Mouse (Mus musculus) hindbrain, embryonic 12.5 days (tissue): ENCODE measurements at regions not wholly inside any gene's neighbourhood (a gene's known extent, or its start where the extent isn't known, plus 50 kb on each side); places are given as distances from the start of the nearest gene placed in this dataset.

Experiments used
- ATAC-seq: fragments of 200-750 bp; cut with Nextera tagmentation; 2 replicates; pipeline ENCODE4 v1.8.0; 2017; ENCODE audit warnings: moderate TSS enrichment; ENCODE audit not compliant: low FRiP score
- H3K27ac ChIP-seq: fragments of 300-500 bp; sonication (generic); 2 replicates; pipeline ENCODE4 v1.5.1; 2016; ENCODE audit warnings: mild to moderate bottlenecking
- H3K27me3 ChIP-seq: fragments of 300-500 bp; sonication (generic); 2 replicates; pipeline ENCODE4 v1.6.1; 2016; ENCODE audit warnings: mild to moderate bottlenecking
- H3K36me3 ChIP-seq: fragments of 300-500 bp; sonication (generic); 2 replicates; pipeline ENCODE4 v1.6.1; 2016; ENCODE audit warnings: mild to moderate bottlenecking
- H3K4me1 ChIP-seq: fragments of 300-500 bp; sonication (generic); 2 replicates; pipeline ENCODE4 v1.6.1; 2016
- H3K4me2 ChIP-seq: fragments of 300-500 bp; sonication (generic); replicated peaks from 2 replicates; pipeline ENCODE4 v1.6.1; 2016; ENCODE audit warnings: mild to moderate bottlenecking
- H3K4me3 ChIP-seq: fragments of 300-500 bp; sonication (generic); 2 replicates; pipeline ENCODE4 v1.5.1; 2016; ENCODE audit warnings: mild to moderate bottlenecking
- H3K9ac ChIP-seq: fragments of 300-500 bp; sonication (generic); 2 replicates; pipeline ENCODE4 v1.6.1; 2016; ENCODE audit warnings: mild to moderate bottlenecking, moderate library complexity
- H3K9me3 ChIP-seq: fragments of 300-500 bp; sonication (generic); replicated peaks from 2 replicates; pipeline ENCODE4 v1.6.1; 2016; ENCODE audit warnings: mild to moderate bottlenecking
- WGBS: fragments of 180-500 bp; shearing (Covaris S2); methylation state at CpG from one replicate; pipeline ENCODE4 v1.1.7; 2016; 5-methylcytosine and 5-hydroxymethylcytosine counted together

- H3K27me3 ChIP-seq = no peaks in the 10 kb centered on the region
- no peak overlapping the region for H3K4me2 ChIP-seq
- ATAC-seq = no peak
- H3K36me3 ChIP-seq = no peaks in the 10 kb centered on the region
- WGBS = 89% methylated on average over 5 of the region's 5 CpGs
- no peaks in the 10 kb centered on the region for H3K9me3 ChIP-seq
- no peak overlapping the region for H3K4me3 ChIP-seq
- no peaks in the 10 kb centered on the region for H3K4me1 ChIP-seq
- H3K27ac ChIP-seq = no peak overlapping the region
- H3K9ac ChIP-seq = no peak overlapping the region
These were observed 111.2 kb upstream of the Stac start for GRCm38 (mm10) chr9:111801381-111801780.

- Histone ChIP-seq H3K9me3 (no peaks in the 10 kb centered on the region), H3K27ac (no peak overlapping the region), H3K36me3 (no peaks in the 10 kb centered on the region), H3K9ac (no peak overlapping the region), H3K27me3 (no peaks in the 10 kb centered on the region), H3K4me1 (no peaks in the 10 kb centered on the region), H3K4me2 (no peak overlapping the region), H3K4me3 (no peak overlapping the region)
- no peak for ATAC-seq
- 84% methylated on average over 5 of the region's 5 CpGs for WGBS
These were observed 110.7 kb upstream of the Stac start for GRCm38 (mm10) chr9:111800869-111801268.

GRCm38 (mm10) chr9:111778981-111779380, 88.8 kb upstream of the Stac start:
- no peak overlapping the region for H3K4me2 ChIP-seq
- H3K27me3 ChIP-seq = no peaks in the 10 kb centered on the region
- H3K27ac ChIP-seq = no peak overlapping the region
- 88% methylated on average over 3 of the region's 3 CpGs for WGBS
- no peaks in the 10 kb centered on the region for H3K9me3 ChIP-seq
- H3K9ac ChIP-seq = no peak overlapping the region
- H3K36me3 ChIP-seq = no peaks in the 10 kb centered on the region
- no peak for ATAC-seq
- no peak overlapping the region for H3K4me3 ChIP-seq
- no peaks in the 10 kb centered on the region for H3K4me1 ChIP-seq

GRCm38 (mm10) chr9:111777433-111778135, 87.4 kb upstream of the Stac start:
- no peak for ATAC-seq
- no peaks in the 10 kb centered on the region for H3K36me3 ChIP-seq
- H3K4me2 ChIP-seq = no peak overlapping the region
- H3K27ac ChIP-seq = no peak overlapping the region
- H3K9me3 ChIP-seq = no peaks in the 10 kb centered on the region
- H3K27me3 ChIP-seq = no peaks in the 10 kb centered on the region
- no peaks in the 10 kb centered on the region for H3K4me1 ChIP-seq
- 80% methylated on average over 13 of the region's 13 CpGs for WGBS
- H3K4me3 ChIP-seq = no peak overlapping the region
- no peak overlapping the region for H3K9ac ChIP-seq

- Histone ChIP-seq H3K27ac (no peak overlapping the region), H3K4me2 (no peak overlapping the region), H3K4me3 (no peak overlapping the region), H3K27me3 (no peaks in the 10 kb centered on the region), H3K4me1 (no peaks in the 10 kb centered on the region), H3K9me3 (no peaks in the 10 kb centered on the region), H3K9ac (no peak overlapping the region), H3K36me3 (no peaks in the 10 kb centered on the region)
- no peak for ATAC-seq
- WGBS = 86% methylated on average over 4 of the region's 4 CpGs
These were observed 84.1 kb upstream of the Stac start for GRCm38 (mm10) chr9:111774229-111774628.

GRCm38 (mm10) chr9:111762653-111763468, 72.7 kb upstream of the Stac start:
- Histone ChIP-seq H3K4me2 (no peak overlapping the region), H3K36me3 (no peaks in the 10 kb centered on the region), H3K4me3 (no peak overlapping the region), H3K9ac (no peak overlapping the region), H3K4me1 (no peaks in the 10 kb centered on the region), H3K27me3 (no peaks in the 10 kb centered on the region), H3K27ac (no peak overlapping the region), H3K9me3 (no peaks in the 10 kb centered on the region)
- ATAC-seq = no peak
- WGBS = 87% methylated on average over 11 of the region's 11 CpGs

- Histone ChIP-seq H3K9me3 (no peaks in the 10 kb centered on the region), H3K36me3 (no peaks in the 10 kb centered on the region), H3K27ac (no peak overlapping the region), H3K4me1 (no peaks in the 10 kb centered on the region), H3K27me3 (no peaks in the 10 kb centered on the region), H3K4me2 (no peak overlapping the region), H3K4me3 (no peak overlapping the region), H3K9ac (no peak overlapping the region)
- WGBS = 83% methylated on average over 10 of the region's 10 CpGs
- ATAC-seq = no peak
These were observed 65.1 kb upstream of the Stac start for GRCm38 (mm10) chr9:111755235-111755634.

- Histone ChIP-seq H3K9ac (no peak overlapping the region), H3K4me2 (no peak overlapping the region), H3K27ac (no peak overlapping the region), H3K27me3 (no peaks in the 10 kb centered on the region), H3K9me3 (no peaks in the 10 kb centered on the region), H3K36me3 (no peaks in the 10 kb centered on the region), H3K4me3 (no peak overlapping the region), H3K4me1 (no peaks in the 10 kb centered on the region)
- WGBS = 82% methylated on average over 6 of the region's 6 CpGs
- ATAC-seq = no peak
These were observed 56.0 kb upstream of the Stac start for GRCm38 (mm10) chr9:111746151-111746550.

- Histone ChIP-seq H3K9me3 (no peaks in the 10 kb centered on the region), H3K27me3 (no peaks in the 10 kb centered on the region), H3K4me1 (no peaks in the 10 kb centered on the region), H3K36me3 (no peaks in the 10 kb centered on the region), H3K4me3 (no peak overlapping the region), H3K4me2 (no peak overlapping the region), H3K27ac (no peak overlapping the region), H3K9ac (no peak overlapping the region)
- no peak for ATAC-seq
- WGBS = 54% methylated on average over 3 of the region's 3 CpGs
These were observed 55.1 kb upstream of the Stac start for GRCm38 (mm10) chr9:111745206-111745605.
